Mouse (Mus musculus) midbrain, embryonic 12.5 days (tissue): ENCODE measurements around the gene Fnip2. TPM values are rescaled to one million over a fixed set of nuclear protein-coding genes. Genes with fewer than 3 reads are reported as not detected.
A peak's percentile ranks its signal among the peaks of the same experiment; 100 is the strongest.

ENCODE experiments used
- ATAC-seq: fragments of 200-750 bp; cut with Nextera tagmentation; 2 replicates; pipeline ENCODE4 v1.8.0; 2017; ENCODE audit warnings: low read depth, moderate TSS enrichment, moderate library complexity; ENCODE audit not compliant: low FRiP score
- H3K27ac ChIP-seq: fragments of 300-500 bp; sonication (generic); replicated peaks from 2 replicates; pipeline ENCODE4 v1.5.1; 2016; ENCODE audit warnings: mild to moderate bottlenecking
- H3K27me3 ChIP-seq: fragments of 300-500 bp; sonication (generic); 2 replicates; pipeline ENCODE4 v1.6.1; 2016; ENCODE audit warnings: mild to moderate bottlenecking
- H3K36me3 ChIP-seq: fragments of 300-500 bp; sonication (generic); 2 replicates; pipeline ENCODE4 v1.6.1; 2016
- H3K4me1 ChIP-seq: fragments of 300-500 bp; sonication (generic); 2 replicates; pipeline ENCODE4 v1.6.1; 2016
- H3K4me2 ChIP-seq: fragments of 300-500 bp; sonication (generic); replicated peaks from 2 replicates; pipeline ENCODE4 v1.6.1; 2016; ENCODE audit warnings: mild to moderate bottlenecking, moderate library complexity
- H3K4me3 ChIP-seq: fragments of 300-500 bp; sonication (generic); 2 replicates; pipeline ENCODE4 v1.5.1; 2016; ENCODE audit warnings: mild to moderate bottlenecking
- H3K9ac ChIP-seq: fragments of 300-500 bp; sonication (generic); replicated peaks from 2 replicates; pipeline ENCODE4 v1.6.1; 2016; ENCODE audit warnings: mild to moderate bottlenecking, moderate library complexity
- H3K9me3 ChIP-seq: fragments of 300-500 bp; sonication (generic); 2 replicates; pipeline ENCODE4 v1.6.1; 2016; ENCODE audit warnings: mild to moderate bottlenecking
- WGBS: fragments of 180-500 bp; shearing (Covaris S2); methylation state at CpG from one replicate; pipeline ENCODE4 v1.1.7; 2016; 5-methylcytosine and 5-hydroxymethylcytosine counted together
- polyA plus RNA-seq: library from polyadenylated mRNA; unstranded; fragments of >200 nt; fragmentation: Nextera tagmentation; extraction: Ambion mirVana; gene quantifications from 2 replicates; pipeline ENCODE4 v1.2.1, GENCODE M21; 2016

Gene Fnip2
- polyA plus RNA-seq, 1 experiment from 2014 or later = 7.4 TPM

- Histone ChIP-seq H3K27ac (no peak overlapping the region), H3K4me3 (no peak overlapping the region), H3K36me3 (no peaks in the 10 kb centered on the region), H3K9ac (no peak overlapping the region), H3K27me3 (no peaks in the 10 kb centered on the region), H3K4me1 (no peaks in the 10 kb centered on the region), H3K9me3 (no peaks in the 10 kb centered on the region), H3K4me2 (no peak overlapping the region)
- no peak for ATAC-seq
- 95% methylated on average over 3 of the region's 3 CpGs for WGBS
Measured at GRCm38 (mm10) chr3:79539124-79539523, 28.5 kb downstream of the Fnip2 start.

GRCm38 (mm10) chr3:79538342-79538741 is 29.3 kb downstream of the Fnip2 start:
- no peak for ATAC-seq
- Histone ChIP-seq H3K27me3 (no peaks in the 10 kb centered on the region), H3K4me2 (no peak overlapping the region), H3K9me3 (no peaks in the 10 kb centered on the region), H3K27ac (no peak overlapping the region), H3K4me1 (no peaks in the 10 kb centered on the region), H3K36me3 (no peaks in the 10 kb centered on the region), H3K9ac (no peak overlapping the region), H3K4me3 (no peak overlapping the region)
- WGBS = 95% methylated on average over 3 of the region's 3 CpGs

GRCm38 (mm10) chr3:79537626-79538203 is 29.9 kb downstream of the Fnip2 start:
- Histone ChIP-seq H3K36me3 (no peaks in the 10 kb centered on the region), H3K4me3 (no peak overlapping the region), H3K27me3 (no peaks in the 10 kb centered on the region), H3K9ac (no peak overlapping the region), H3K4me1 (no peaks in the 10 kb centered on the region), H3K9me3 (no peaks in the 10 kb centered on the region), H3K27ac (no peak overlapping the region), H3K4me2 (no peak overlapping the region)
- no peak for ATAC-seq
- WGBS = 86% methylated on average over 3 of the region's 3 CpGs

GRCm38 (mm10) chr3:79537023-79537422 is 30.6 kb downstream of the Fnip2 start:
- H3K9me3 ChIP-seq = no peaks in the 10 kb centered on the region
- H3K4me3 ChIP-seq = no peak overlapping the region
- H3K4me1 ChIP-seq = no peaks in the 10 kb centered on the region
- no peaks in the 10 kb centered on the region for H3K36me3 ChIP-seq
- H3K4me2 ChIP-seq = no peak overlapping the region
- ATAC-seq = no peak
- no peak overlapping the region for H3K9ac ChIP-seq
- no peaks in the 10 kb centered on the region for H3K27me3 ChIP-seq
- no peak overlapping the region for H3K27ac ChIP-seq
- 92% methylated on average over 7 of the region's 7 CpGs for WGBS

GRCm38 (mm10) chr3:79531581-79532271 is 35.9 kb downstream of the Fnip2 start:
- H3K4me1 ChIP-seq = peaks cover 6% of the 10 kb centered on the region
- H3K9ac ChIP-seq = no peak overlapping the region
- no peak overlapping the region for H3K4me2 ChIP-seq
- no peaks in the 10 kb centered on the region for H3K9me3 ChIP-seq
- H3K27me3 ChIP-seq = no peaks in the 10 kb centered on the region
- 85% methylated on average over 9 of the region's 9 CpGs for WGBS
- H3K4me3 ChIP-seq = no peak overlapping the region
- no peak overlapping the region for H3K27ac ChIP-seq
- ATAC-seq = no peak
- no peaks in the 10 kb centered on the region for H3K36me3 ChIP-seq

GRCm38 (mm10) chr3:79529499-79530096 is 38.0 kb downstream of the Fnip2 start:
- H3K4me2 ChIP-seq = no peak overlapping the region
- H3K36me3 ChIP-seq = no peaks in the 10 kb centered on the region
- H3K9ac ChIP-seq = no peak overlapping the region
- H3K27ac ChIP-seq = no peak overlapping the region
- WGBS = 84% methylated on average over 6 of the region's 6 CpGs
- no peak for ATAC-seq
- no peak overlapping the region for H3K4me3 ChIP-seq
- H3K4me1 ChIP-seq = peaks cover 6% of the 10 kb centered on the region
- no peaks in the 10 kb centered on the region for H3K27me3 ChIP-seq
- H3K9me3 ChIP-seq = no peaks in the 10 kb centered on the region

- Histone ChIP-seq H3K27ac (no peak overlapping the region), H3K36me3 (no peaks in the 10 kb centered on the region), H3K4me1 (peaks cover 6% of the 10 kb centered on the region), H3K9ac (no peak overlapping the region), H3K4me2 (no peak overlapping the region), H3K27me3 (no peaks in the 10 kb centered on the region), H3K9me3 (no peaks in the 10 kb centered on the region), H3K4me3 (no peak overlapping the region)
- 58% methylated on average over 8 of the region's 8 CpGs for WGBS
- ATAC-seq = no peak
Measured at GRCm38 (mm10) chr3:79528451-79528850, 39.1 kb downstream of the Fnip2 start.

GRCm38 (mm10) chr3:79527921-79528320 is 39.7 kb downstream of the Fnip2 start:
- 74% methylated on average over 8 of the region's 8 CpGs for WGBS
- Histone ChIP-seq H3K27me3 (no peaks in the 10 kb centered on the region), H3K36me3 (no peaks in the 10 kb centered on the region), H3K9ac (no peak overlapping the region), H3K4me2 (no peak overlapping the region), H3K27ac (no peak overlapping the region), H3K9me3 (no peaks in the 10 kb centered on the region), H3K4me3 (no peak overlapping the region), H3K4me1 (peaks cover 6% of the 10 kb centered on the region)
- no peak for ATAC-seq

GRCm38 (mm10) chr3:79527521-79527920 is 40.1 kb downstream of the Fnip2 start:
- 93% methylated on average over 3 of the region's 3 CpGs for WGBS

GRCm38 (mm10) chr3:79523349-79523748 is 44.2 kb downstream of the Fnip2 start:
- Histone ChIP-seq H3K4me3 (no peak overlapping the region), H3K27ac (no peak overlapping the region), H3K9ac (no peak overlapping the region), H3K9me3 (no peaks in the 10 kb centered on the region), H3K36me3 (no peaks in the 10 kb centered on the region), H3K4me2 (no peak overlapping the region), H3K4me1 (peaks cover 24% of the 10 kb centered on the region), H3K27me3 (no peaks in the 10 kb centered on the region)
- 84% methylated on average over 4 of the region's 4 CpGs for WGBS
- no peak for ATAC-seq

More at GRCm38 (mm10) chr3:79527521-79527920, 40.1 kb downstream of the Fnip2 start:
- H3K36me3 ChIP-seq = no peaks in the 10 kb centered on the region
- H3K4me1 ChIP-seq = peaks cover 6% of the 10 kb centered on the region
- no peak overlapping the region for H3K4me3 ChIP-seq
- H3K27me3 ChIP-seq = no peaks in the 10 kb centered on the region
- no peak overlapping the region for H3K9ac ChIP-seq
- H3K4me2 ChIP-seq = no peak overlapping the region
- no peak overlapping the region for H3K27ac ChIP-seq
- H3K9me3 ChIP-seq = no peaks in the 10 kb centered on the region
- ATAC-seq = no peak

GRCm38 (mm10) chr3:79519862-79520261 is 47.7 kb downstream of the Fnip2 start:
- H3K4me3 ChIP-seq = no peak overlapping the region
- H3K4me1 ChIP-seq = peaks cover 32% of the 10 kb centered on the region
- no peaks in the 10 kb centered on the region for H3K9me3 ChIP-seq
- H3K9ac ChIP-seq = 0 out of 2 replicates have a peak overlapping the region, but pooled peaks have one; percentile 37
- WGBS = 75% methylated on average over 9 of the region's 9 CpGs
- ATAC-seq = no peak
- H3K27me3 ChIP-seq = no peaks in the 10 kb centered on the region
- no peak overlapping the region for H3K27ac ChIP-seq
- no peaks in the 10 kb centered on the region for H3K36me3 ChIP-seq
- H3K4me2 ChIP-seq = no peak overlapping the region

GRCm38 (mm10) chr3:79518761-79519527 is 48.7 kb downstream of the Fnip2 start:
- ATAC-seq = peak; percentile 77
- 26% methylated on average over 13 of the region's 13 CpGs for WGBS
- 0 out of 2 replicates have a peak overlapping the region, but pooled peaks have one; percentile 37 for H3K9ac ChIP-seq

More at GRCm38 (mm10) chr3:79518761-79519527, 48.7 kb downstream of the Fnip2 start:
- Histone ChIP-seq H3K27ac (peak overlapping the region; percentile 61), H3K27me3 (no peaks in the 10 kb centered on the region), H3K36me3 (no peaks in the 10 kb centered on the region), H3K4me3 (no peak overlapping the region), H3K9me3 (no peaks in the 10 kb centered on the region), H3K4me2 (0 out of 2 replicates have a peak overlapping the region, but pooled peaks have one; percentile 8), H3K4me1 (peaks cover 32% of the 10 kb centered on the region)
